Mouse (Mus musculus): ENCODE measurements around the gene Lrrc29. TPM values are rescaled to one million over a fixed set of nuclear protein-coding genes. Genes with fewer than 3 reads are reported as not detected.
A peak's percentile ranks its signal among the peaks of the same experiment; 100 is the strongest.
"Not testable (repeated sequence)": the region's sequence is repeated elsewhere in the genome, so short reads cannot be mapped to it uniquely, and the experiment has no call there.

The Lrrc29 gene
- polyA plus RNA-seq, 1 experiment from 2014 or later, result 0.86 TPM

DNA sequence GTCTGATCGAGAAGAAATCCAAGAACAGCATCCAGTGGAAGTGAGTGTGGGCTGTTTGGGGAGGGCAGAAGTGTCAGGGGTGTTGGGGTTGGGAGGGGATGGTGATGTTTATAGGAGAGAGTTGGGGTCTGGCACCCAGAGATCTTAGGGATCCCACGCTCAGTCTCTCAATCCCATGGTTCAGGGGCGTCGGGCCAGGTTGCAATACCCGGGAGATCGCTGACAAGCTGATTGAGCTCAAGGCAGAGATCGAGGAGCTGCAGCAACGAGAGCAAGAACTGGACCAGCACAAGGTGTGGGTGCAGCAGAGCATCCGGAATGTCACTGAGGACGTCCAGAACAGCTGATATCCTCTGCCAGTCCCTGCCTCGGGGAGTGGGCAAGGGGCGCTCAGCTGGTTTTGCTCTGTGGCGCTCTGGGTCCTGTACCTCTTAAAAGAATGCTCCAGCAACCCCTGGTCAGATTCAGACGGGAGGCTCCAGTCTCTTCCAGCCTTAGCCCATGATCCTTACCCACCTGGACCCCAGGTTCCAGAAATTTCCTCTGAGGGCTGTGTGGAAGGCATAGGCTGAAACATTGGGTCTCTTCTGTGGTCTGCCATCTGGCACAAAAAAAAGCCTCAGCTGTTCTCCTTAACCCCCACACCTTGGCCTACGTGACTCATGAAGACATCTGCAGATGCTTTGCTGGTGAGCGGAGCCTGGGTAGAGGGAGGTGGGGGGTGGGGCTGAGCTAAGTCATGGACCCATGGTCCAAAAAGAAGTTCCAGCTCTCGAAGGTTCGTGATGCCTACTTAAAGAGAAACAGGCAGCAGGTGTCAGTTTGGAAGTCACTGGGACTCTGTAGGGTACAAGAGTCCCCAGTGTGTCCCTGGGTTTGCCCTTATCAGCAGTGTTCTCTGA, 27.5 kb downstream of the Lrrc29 start:
- peak overlapping the region; percentile 93 for H3K9ac ChIP-seq (replicated peaks; ENCODE audit: low read length)
- peak overlapping the region; percentile 97 for H3K4me3 ChIP-seq (replicated peaks; ENCODE audit: low read depth, low read length)
- peaks cover 51% of the 10 kb centered on the region for H3K36me3 ChIP-seq (ENCODE audit: control insufficient read depth, insufficient read depth, low read length)
- WGBS, result 60% methylated on average over 18 of the region's 18 CpGs
- H3K27me3 ChIP-seq (ENCODE audit: control insufficient read depth, insufficient read depth, low read length), result no peaks in the 10 kb centered on the region
- H3K9me3 ChIP-seq (ENCODE audit: control insufficient read depth, low read length), result no peaks in the 10 kb centered on the region
- peaks cover 12% of the 10 kb centered on the region for H3K4me1 ChIP-seq (ENCODE audit: control insufficient read depth, insufficient read depth, low read length)
- H3K4me2 ChIP-seq (ENCODE audit: low read length), result peak overlapping the region; percentile 95
- ATAC-seq (ENCODE audit: low FRiP score, low TSS enrichment) (no peak), DNase-seq (no peak)
- H3K27ac ChIP-seq (replicated peaks; ENCODE audit: low read depth, low read length), result no peak overlapping the region

DNA sequence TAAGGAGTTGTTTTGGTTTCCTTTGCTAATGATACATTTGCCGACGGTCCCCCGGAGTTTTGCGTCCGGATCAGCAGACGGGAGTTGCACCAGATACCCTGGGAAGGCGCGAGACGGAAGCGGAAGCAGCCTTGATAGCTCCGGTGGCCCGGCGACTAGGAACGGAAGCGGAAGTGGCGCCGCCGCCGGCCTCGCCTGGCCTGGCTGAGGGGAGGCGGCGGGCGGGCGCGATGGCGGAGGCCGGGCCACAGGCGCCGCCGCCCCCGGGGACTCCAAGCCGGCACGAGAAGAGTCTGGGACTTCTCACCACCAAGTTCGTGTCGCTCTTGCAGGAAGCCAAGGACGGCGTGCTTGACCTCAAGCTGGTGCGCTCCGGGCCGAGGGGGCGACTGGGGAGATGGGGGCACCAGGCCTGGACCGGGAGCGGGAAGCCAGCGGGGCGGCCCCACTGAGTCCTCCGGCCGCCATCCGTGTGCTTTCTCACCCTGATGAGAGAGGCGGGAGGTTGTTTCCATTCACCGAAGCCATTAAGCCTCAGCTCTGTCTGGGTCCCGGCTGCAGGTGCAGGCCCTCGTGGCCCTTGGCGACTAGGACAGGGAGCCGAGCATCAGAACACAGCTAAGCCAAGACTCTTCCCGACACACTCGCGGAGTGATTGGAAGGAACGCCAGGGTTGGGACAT, 28.4 kb downstream of the Lrrc29 start, which contains the start of gene E2f4:
TSS of gene E2f4 (plus strand) at position 153 of the 682 bp plus-strand sequence.
- H3K4me1 ChIP-seq (ENCODE audit: control insufficient read depth, insufficient read depth, low read length), result peaks cover 12% of the 10 kb centered on the region
- peak within 1 kb of the TSS; percentile 68 for H3K27ac ChIP-seq (replicated peaks; ENCODE audit: low read depth, low read length)
- DNase-seq, result peak; percentile 96
- peak; percentile 91 for ATAC-seq (ENCODE audit: low FRiP score, low TSS enrichment)
- H3K36me3 ChIP-seq (ENCODE audit: control insufficient read depth, insufficient read depth, low read length), result peaks cover 41% of the 10 kb centered on the region
- H3K4me3 ChIP-seq (replicated peaks; ENCODE audit: low read depth, low read length), result peak within 1 kb of the TSS; percentile 97
- H3K9ac ChIP-seq (replicated peaks; ENCODE audit: low read length), result peak within 1 kb of the TSS; percentile 93
- under 1% methylated on average over 58 of the region's 58 CpGs for WGBS
- H3K4me2 ChIP-seq (ENCODE audit: low read length), result peak within 1 kb of the TSS; percentile 95
- H3K27me3 ChIP-seq (ENCODE audit: control insufficient read depth, insufficient read depth, low read length), result no peaks in the 10 kb centered on the region
- no peaks in the 10 kb centered on the region for H3K9me3 ChIP-seq (ENCODE audit: control insufficient read depth, low read length)

DNA sequence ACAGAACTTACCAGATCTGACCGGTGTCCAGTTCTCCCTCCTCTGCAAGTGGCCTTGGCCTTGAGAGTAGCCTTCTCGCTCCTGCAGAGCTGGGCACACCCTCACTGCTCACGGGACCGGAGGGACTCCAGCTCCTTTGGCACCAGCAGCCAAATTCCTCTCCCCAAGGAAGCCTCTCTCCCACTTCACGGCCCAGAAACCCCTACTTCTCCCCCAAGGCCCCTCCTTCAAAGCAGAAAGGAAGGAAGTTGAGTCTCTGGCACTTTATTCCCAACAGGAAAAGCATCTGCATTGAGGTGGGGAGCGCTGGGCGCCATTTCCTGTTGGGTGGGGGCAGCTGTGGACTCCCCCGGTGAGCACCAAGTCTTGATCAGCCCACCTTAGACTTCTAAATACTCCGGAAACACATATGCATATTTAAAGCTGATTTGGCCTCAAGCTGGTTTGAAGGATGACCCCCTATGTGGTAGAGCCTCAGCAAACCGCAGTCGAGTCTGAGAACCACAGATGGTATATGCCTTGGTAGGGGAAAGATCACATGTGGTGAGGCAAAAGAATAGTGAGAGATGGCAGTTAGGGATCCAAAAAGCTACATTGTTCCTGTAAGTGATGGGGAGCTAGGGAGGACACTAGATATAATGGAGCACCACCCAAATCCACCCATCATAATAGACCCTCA, 30.0 kb downstream of the Lrrc29 start, which contains the start of gene Exoc3l:
TSS of gene Exoc3l (minus strand) at position 207 of the 679 bp plus-strand sequence.
- ATAC-seq (ENCODE audit: low FRiP score, low TSS enrichment) (no peak), DNase-seq (no peak)
- no peaks in the 10 kb centered on the region for H3K9me3 ChIP-seq (ENCODE audit: control insufficient read depth, low read length)
- no peak within 1 kb of the TSS for H3K9ac ChIP-seq (replicated peaks; ENCODE audit: low read length)
- no peak within 1 kb of the TSS for H3K27ac ChIP-seq (replicated peaks; ENCODE audit: low read depth, low read length)
- 71% methylated on average over 11 of the region's 11 CpGs for WGBS
- peaks cover 3% of the 10 kb centered on the region; the same call in 1 of the 2 replicates for H3K27me3 ChIP-seq (ENCODE audit: control insufficient read depth, insufficient read depth, low read length)
- H3K36me3 ChIP-seq (ENCODE audit: control insufficient read depth, insufficient read depth, low read length), result peaks cover 25% of the 10 kb centered on the region
- peak within 1 kb of the TSS; percentile 95 for H3K4me2 ChIP-seq (ENCODE audit: low read length)
- H3K4me1 ChIP-seq (ENCODE audit: control insufficient read depth, insufficient read depth, low read length), result peaks cover 12% of the 10 kb centered on the region
- H3K4me3 ChIP-seq (replicated peaks; ENCODE audit: low read depth, low read length), result peak within 1 kb of the TSS; percentile 97

DNA sequence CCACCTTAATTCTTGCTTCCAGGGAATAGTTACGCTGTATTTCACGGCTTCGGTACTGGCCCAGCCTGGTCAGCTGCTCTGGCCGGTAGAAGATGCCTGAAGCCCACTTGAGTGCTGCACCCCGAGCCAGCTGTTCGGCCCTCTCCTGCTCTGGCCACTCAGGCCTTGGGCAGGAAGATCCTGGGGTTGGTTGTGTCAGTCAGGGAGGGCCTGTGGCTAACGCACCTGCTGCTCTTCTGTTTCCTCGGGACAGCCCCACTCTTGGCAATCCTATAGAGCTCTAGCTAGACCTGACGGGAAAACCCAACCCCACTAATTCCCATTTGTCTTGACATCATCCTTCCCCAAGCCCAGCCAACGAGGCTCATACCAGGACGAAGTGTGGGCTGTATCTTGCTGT, 30.8 kb downstream of the Lrrc29 start:
- H3K4me2 ChIP-seq (ENCODE audit: low read length), result no peak overlapping the region
- no peak overlapping the region for H3K27ac ChIP-seq (replicated peaks; ENCODE audit: low read depth, low read length)
- peaks cover 10% of the 10 kb centered on the region; the same call in 1 of the 2 replicates for H3K27me3 ChIP-seq (ENCODE audit: control insufficient read depth, insufficient read depth, low read length)
- H3K9ac ChIP-seq (replicated peaks; ENCODE audit: low read length), result no peak overlapping the region
- H3K4me3 ChIP-seq (replicated peaks; ENCODE audit: low read depth, low read length), result no peak overlapping the region
- H3K36me3 ChIP-seq (ENCODE audit: control insufficient read depth, insufficient read depth, low read length), result peaks cover 17% of the 10 kb centered on the region
- H3K4me1 ChIP-seq (ENCODE audit: control insufficient read depth, insufficient read depth, low read length), result peaks cover 18% of the 10 kb centered on the region
- ATAC-seq (ENCODE audit: low FRiP score, low TSS enrichment) (no peak), DNase-seq (no peak)
- no peaks in the 10 kb centered on the region for H3K9me3 ChIP-seq (ENCODE audit: control insufficient read depth, low read length)
- WGBS, result 73% methylated on average over 11 of the region's 11 CpGs

DNA sequence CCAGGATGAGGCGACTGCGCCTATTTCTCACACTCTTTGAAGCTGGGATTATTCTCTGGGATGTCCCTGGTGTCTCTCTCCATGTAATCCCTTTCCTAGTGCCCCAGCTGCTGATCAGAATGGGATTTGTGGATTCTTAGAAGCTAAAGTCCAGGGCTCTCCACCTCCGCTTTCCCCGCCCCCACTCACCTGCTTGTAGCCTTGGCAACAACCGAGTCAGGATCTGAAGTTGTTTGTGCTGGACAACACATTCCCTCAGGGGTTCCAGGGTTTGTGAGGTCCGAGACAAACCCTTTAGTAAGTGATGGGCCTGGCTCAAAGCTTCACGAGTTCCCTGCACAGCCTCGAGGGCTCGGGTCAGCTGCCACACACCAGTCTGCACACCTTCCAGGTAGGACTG, 31.3 kb downstream of the Lrrc29 start:
- Histone ChIP-seq H3K4me1 (ENCODE audit: control insufficient read depth, insufficient read depth, low read length) (peaks cover 22% of the 10 kb centered on the region), H3K4me2 (ENCODE audit: low read length) (no peak overlapping the region), H3K9me3 (ENCODE audit: control insufficient read depth, low read length) (no peaks in the 10 kb centered on the region), H3K27ac (replicated peaks; ENCODE audit: low read depth, low read length) (no peak overlapping the region), H3K27me3 (ENCODE audit: control insufficient read depth, insufficient read depth, low read length) (peaks cover 10% of the 10 kb centered on the region; the same call in 1 of the 2 replicates), H3K9ac (replicated peaks; ENCODE audit: low read length) (no peak overlapping the region), H3K4me3 (replicated peaks; ENCODE audit: low read depth, low read length) (no peak overlapping the region), H3K36me3 (ENCODE audit: control insufficient read depth, insufficient read depth, low read length) (peaks cover 12% of the 10 kb centered on the region)
- DNase-seq (no peak), ATAC-seq (ENCODE audit: low FRiP score, low TSS enrichment) (no peak)
- 59% methylated on average over 9 of the region's 9 CpGs for WGBS

DNA sequence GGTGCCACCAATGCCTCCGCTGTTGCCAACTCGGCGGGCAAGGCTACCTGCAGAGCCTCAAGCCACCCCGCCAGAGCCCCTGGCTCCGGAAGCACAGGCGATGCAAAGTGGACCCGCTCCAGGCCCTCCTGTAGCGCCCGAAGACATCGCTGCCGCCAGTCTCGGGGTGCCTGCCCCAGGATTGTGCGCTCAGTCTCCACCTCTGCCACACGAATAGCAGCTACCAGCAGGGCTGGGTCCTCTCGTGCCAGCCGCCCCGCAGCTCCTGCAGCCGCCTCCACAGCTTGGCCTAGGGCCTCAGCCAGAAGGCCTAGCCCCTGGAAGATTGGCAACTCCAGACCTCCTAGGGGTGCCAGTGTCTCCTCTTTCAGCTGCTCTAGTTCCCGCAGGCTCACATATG, 32.7 kb downstream of the Lrrc29 start:
- no peak overlapping the region for H3K27ac ChIP-seq (replicated peaks; ENCODE audit: low read depth, low read length)
- DNase-seq (no peak), ATAC-seq (ENCODE audit: low FRiP score, low TSS enrichment) (no peak)
- H3K4me3 ChIP-seq (replicated peaks; ENCODE audit: low read depth, low read length), result no peak overlapping the region
- peaks cover 10% of the 10 kb centered on the region; the same call in 1 of the 2 replicates for H3K27me3 ChIP-seq (ENCODE audit: control insufficient read depth, insufficient read depth, low read length)
- no peak overlapping the region for H3K9ac ChIP-seq (replicated peaks; ENCODE audit: low read length)
- H3K4me1 ChIP-seq (ENCODE audit: control insufficient read depth, insufficient read depth, low read length), result peaks cover 15% of the 10 kb centered on the region
- no peaks in the 10 kb centered on the region for H3K36me3 ChIP-seq (ENCODE audit: control insufficient read depth, insufficient read depth, low read length)
- H3K9me3 ChIP-seq (ENCODE audit: control insufficient read depth, low read length), result no peaks in the 10 kb centered on the region
- 67% methylated on average over 19 of the region's 19 CpGs for WGBS
- H3K4me2 ChIP-seq (ENCODE audit: low read length), result no peak overlapping the region

DNA sequence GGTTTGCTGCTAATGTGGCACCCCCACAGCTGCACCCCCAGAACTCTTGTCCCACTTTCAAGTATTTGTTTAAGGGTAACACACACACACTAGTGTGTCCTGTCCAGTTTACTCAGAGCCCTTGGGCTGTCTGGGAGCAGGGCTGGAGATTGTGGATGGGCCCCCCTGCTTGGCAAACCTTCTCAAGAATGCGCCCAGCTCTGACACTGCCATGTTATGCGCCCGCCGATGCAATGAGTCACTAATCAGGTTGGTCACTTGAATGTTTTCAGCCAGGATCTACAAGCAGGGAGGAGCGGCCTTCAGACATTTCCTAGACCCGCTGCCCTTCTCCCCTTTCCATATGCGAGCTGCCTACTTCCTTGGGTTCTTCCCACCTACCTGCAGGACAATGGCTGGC, 33.6 kb downstream of the Lrrc29 start:
- WGBS, result 87% methylated on average over 7 of the region's 7 CpGs
- ATAC-seq (ENCODE audit: low FRiP score, low TSS enrichment), result no peak
- DNase-seq, result no peak

DNA sequence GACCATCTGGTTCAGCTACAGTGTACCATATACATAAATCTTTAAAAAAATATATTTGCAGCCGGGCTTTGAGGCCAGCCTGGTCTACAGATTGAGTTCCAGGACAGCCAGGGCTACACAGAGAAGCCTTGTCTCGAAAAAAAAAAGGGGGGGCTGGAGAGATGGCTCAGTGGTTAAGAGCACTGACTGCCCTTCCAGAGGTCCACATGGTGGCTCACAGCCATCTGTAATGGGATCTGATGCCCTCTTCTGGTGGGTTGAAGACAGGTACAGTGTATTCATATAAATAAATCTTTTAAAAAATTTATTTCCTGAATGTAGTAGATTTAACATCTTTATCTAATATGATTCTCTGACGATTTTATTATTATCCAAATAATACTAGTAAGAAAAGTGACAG, 34.3 kb downstream of the Lrrc29 start:
- peaks cover 28% of the 10 kb centered on the region for H3K4me1 ChIP-seq (ENCODE audit: control insufficient read depth, insufficient read depth, low read length)
- DNase-seq; H3K27ac ChIP-seq (replicated peaks; ENCODE audit: low read depth, low read length); H3K4me2 ChIP-seq (ENCODE audit: low read length); ATAC-seq (ENCODE audit: low FRiP score, low TSS enrichment); H3K9me3 ChIP-seq (ENCODE audit: control insufficient read depth, low read length); H3K4me3 ChIP-seq (replicated peaks; ENCODE audit: low read depth, low read length); H3K36me3 ChIP-seq (ENCODE audit: control insufficient read depth, insufficient read depth, low read length); H3K9ac ChIP-seq (replicated peaks; ENCODE audit: low read length); H3K27me3 ChIP-seq (ENCODE audit: control insufficient read depth, insufficient read depth, low read length): not testable (repeated sequence)
- 73% methylated on average over 3 of the region's 3 CpGs for WGBS

More for the DNA sequence above, 33.6 kb downstream of the Lrrc29 start:
- no peaks in the 10 kb centered on the region for H3K9me3 ChIP-seq (ENCODE audit: control insufficient read depth, low read length)
- no peak overlapping the region for H3K9ac ChIP-seq (replicated peaks; ENCODE audit: low read length)
- H3K27ac ChIP-seq (replicated peaks; ENCODE audit: low read depth, low read length), result no peak overlapping the region
- no peaks in the 10 kb centered on the region for H3K36me3 ChIP-seq (ENCODE audit: control insufficient read depth, insufficient read depth, low read length)
- peaks cover 10% of the 10 kb centered on the region; the same call in 1 of the 2 replicates for H3K27me3 ChIP-seq (ENCODE audit: control insufficient read depth, insufficient read depth, low read length)
- no peak overlapping the region for H3K4me3 ChIP-seq (replicated peaks; ENCODE audit: low read depth, low read length)
- H3K4me1 ChIP-seq (ENCODE audit: control insufficient read depth, insufficient read depth, low read length), result peaks cover 21% of the 10 kb centered on the region
- no peak overlapping the region for H3K4me2 ChIP-seq (ENCODE audit: low read length)
